Mouse (Mus musculus) myocyte (in vitro differentiated cells): ENCODE measurements around the gene Lyrm4. TPM values are rescaled to one million over a fixed set of nuclear protein-coding genes. Genes with fewer than 3 reads are reported as not detected.

Experiments used
- H3K27me3 ChIP-seq: one replicate; pipeline ENCODE4 v1.6.1; 2011; ENCODE audit not compliant: control insufficient read depth, insufficient read depth, insufficient read length
- H3K36me3 ChIP-seq: one replicate; pipeline ENCODE4 v1.6.1; 2011; ENCODE audit not compliant: control insufficient read depth, insufficient read depth
- H3K4me2 ChIP-seq: one replicate; pipeline ENCODE4 v1.6.1; 2011; ENCODE audit warnings: low read depth, control low read depth
- H3K4me3 ChIP-seq: one replicate; pipeline ENCODE4 v1.5.1; 2011; ENCODE audit warnings: mild to moderate bottlenecking, control low read depth, moderate library complexity
- H3K79me2 ChIP-seq: one replicate; pipeline ENCODE4 v1.6.1; 2011; ENCODE audit not compliant: control insufficient read depth, insufficient read depth
- H3ac ChIP-seq: one replicate; pipeline ENCODE4 v1.6.1; 2011; ENCODE audit not compliant: control insufficient read depth, insufficient read length
- CEBPB ChIP-seq: IDR thresholded peaks from 2 replicates; pipeline ENCODE4 v1.6.1; 2011; ENCODE audit warnings: mild to moderate bottlenecking, moderate library complexity; ENCODE audit not compliant: poor library complexity, insufficient read depth, severe bottlenecking
- E2F4 ChIP-seq: IDR thresholded peaks from one replicate; pipeline ENCODE4 v1.6.1; 2011; ENCODE audit warnings: mild to moderate bottlenecking, control low read depth, moderate library complexity; ENCODE audit not compliant: insufficient read depth
- MAX ChIP-seq: IDR thresholded peaks from one replicate; pipeline ENCODE4 v1.6.1; 2011; ENCODE audit warnings: low read depth, mild to moderate bottlenecking, control low read depth
- MYOD1 ChIP-seq, 3 experiments: IDR thresholded peaks; one replicate each; pipeline ENCODE4 v1.6.1; 2011; ENCODE audit warnings: control low read depth in 2 of 3, low read depth in 2 of 3, mild to moderate bottlenecking in 2 of 3, moderate library complexity in 1 of 3; ENCODE audit not compliant: insufficient read length in 2 of 3, control insufficient read depth in 1 of 3
- MYOG ChIP-seq, 3 experiments: IDR thresholded peaks; one replicate each; pipeline ENCODE4 v1.6.1; 2011; ENCODE audit warnings: control low read depth in 2 of 3, low read depth in 2 of 3, mild to moderate bottlenecking in 2 of 3; ENCODE audit not compliant: insufficient read length in 2 of 3, control insufficient read depth in 1 of 3, insufficient read depth in 1 of 3
- POLR2A ChIP-seq: IDR thresholded peaks from one replicate; pipeline ENCODE4 v1.6.1; 2011; ENCODE audit warnings: low read depth, mild to moderate bottlenecking, control low read depth, moderate library complexity; ENCODE audit not compliant: insufficient read length
- POLR2AphosphoS2 ChIP-seq: IDR thresholded peaks from one replicate; pipeline ENCODE4 v1.6.1; 2011; ENCODE audit warnings: low read depth, control low read depth; ENCODE audit not compliant: insufficient read length
- REST ChIP-seq: IDR thresholded peaks from one replicate; pipeline ENCODE4 v1.6.1; 2011; ENCODE audit warnings: mild to moderate bottlenecking, control low read depth, moderate library complexity; ENCODE audit not compliant: insufficient read depth, insufficient read length
- SRF ChIP-seq: IDR thresholded peaks from one replicate; pipeline ENCODE4 v1.6.1; 2011; ENCODE audit warnings: low read depth; ENCODE audit not compliant: control insufficient read depth, insufficient read length
- TCF12 ChIP-seq: IDR thresholded peaks from one replicate; pipeline ENCODE4 v1.6.1; 2011; ENCODE audit warnings: mild to moderate bottlenecking, control low read depth; ENCODE audit not compliant: poor library complexity, insufficient read depth, severe bottlenecking
- TCF3 ChIP-seq: IDR thresholded peaks from one replicate; pipeline ENCODE4 v1.6.1; 2011; ENCODE audit warnings: low read depth, control low read depth; ENCODE audit not compliant: insufficient read length
- USF1 ChIP-seq: IDR thresholded peaks from one replicate; pipeline ENCODE4 v1.6.1; 2011; ENCODE audit warnings: low read depth, mild to moderate bottlenecking, control low read depth, moderate library complexity
- polyA plus RNA-seq: library from polyadenylated mRNA; unstranded; fragments of >200 nt; fragmentation: generic; extraction: Trizol; gene quantifications from one replicate; pipeline ENCODE4 v1.2.1, GENCODE M21; 2012; ENCODE audit warnings: missing spikeins

Lyrm4 gene
- polyA plus RNA-seq, 1 experiment, result 11.3 TPM

- Histone ChIP-seq H3K4me2 (no peak overlapping the region), H3K36me3 (no peaks in the 10 kb centered on the region), H3ac (no peak overlapping the region), H3K79me2 (no peaks in the 10 kb centered on the region), H3K4me3 (no peak overlapping the region), H3K27me3 (no peaks in the 10 kb centered on the region)
- TF ChIP-seq POLR2A (no peak), SRF (no peak), REST (no peak), USF1 (no peak), MAX (no peak), MYOD1 (IDR thresholded peaks at IDR 0.05; ENCODE audit: control insufficient read depth in 1 of 3, insufficient read length in 2 of 3, low read depth in 2 of 3) (no peak), TCF3 (no peak), TCF12 (no peak)
Measured at GRCm38 (mm10) chr13:36108528-36108927, 8.8 kb downstream of the Lyrm4 start.

- H3K79me2 ChIP-seq, result no peaks in the 10 kb centered on the region
- no peaks in the 10 kb centered on the region for H3K36me3 ChIP-seq
- H3K4me2 ChIP-seq, result no peak overlapping the region
- H3ac ChIP-seq, result no peak overlapping the region
- no peaks in the 10 kb centered on the region for H3K27me3 ChIP-seq
- no peak overlapping the region for H3K4me3 ChIP-seq
- no peak for TF ChIP-seq MYOD1 (IDR thresholded peaks at IDR 0.05; ENCODE audit: control insufficient read depth in 1 of 3, insufficient read length in 2 of 3, low read depth in 2 of 3)
- no peak for TF ChIP-seq REST
- TF ChIP-seq POLR2AphosphoS2, result no peak
- TF ChIP-seq TCF12, result no peak
- TF ChIP-seq MAX, result no peak
- no peak for TF ChIP-seq USF1
- no peak for TF ChIP-seq CEBPB
- no peak for TF ChIP-seq MYOG (IDR thresholded peaks at IDR 0.05; ENCODE audit: control insufficient read depth in 1 of 3, insufficient read depth in 1 of 3, insufficient read length in 2 of 3, low read depth in 2 of 3)
Measured at GRCm38 (mm10) chr13:36105591-36105990, 11.7 kb downstream of the Lyrm4 start.

- no peak for TF ChIP-seq MAX
- no peak for TF ChIP-seq CEBPB
- no peaks in the 10 kb centered on the region for H3K36me3 ChIP-seq
Measured at GRCm38 (mm10) chr13:36096684-36097383, 20.5 kb downstream of the Lyrm4 start.

GRCm38 (mm10) chr13:36088168-36088567 is 29.2 kb downstream of the Lyrm4 start:
- no peak for TF ChIP-seq MYOD1 (IDR thresholded peaks at IDR 0.05; ENCODE audit: control insufficient read depth in 1 of 3, insufficient read length in 2 of 3, low read depth in 2 of 3)
- no peak for TF ChIP-seq REST
- H3K27me3 ChIP-seq, result no peaks in the 10 kb centered on the region
- H3K4me2 ChIP-seq, result no peak overlapping the region
- no peak overlapping the region for H3K4me3 ChIP-seq
- no peak overlapping the region for H3ac ChIP-seq
- no peaks in the 10 kb centered on the region for H3K79me2 ChIP-seq
- peaks cover 9% of the 10 kb centered on the region for H3K36me3 ChIP-seq

More at GRCm38 (mm10) chr13:36096684-36097383, 20.5 kb downstream of the Lyrm4 start:
- Histone ChIP-seq H3K79me2 (no peaks in the 10 kb centered on the region), H3K4me3 (no peak overlapping the region), H3K27me3 (no peaks in the 10 kb centered on the region), H3ac (no peak overlapping the region), H3K4me2 (no peak overlapping the region)

GRCm38 (mm10) chr13:36087427-36087826 is 29.9 kb downstream of the Lyrm4 start:
- Histone ChIP-seq H3K36me3 (peaks cover 9% of the 10 kb centered on the region), H3K4me3 (no peak overlapping the region), H3K79me2 (no peaks in the 10 kb centered on the region), H3ac (no peak overlapping the region), H3K27me3 (no peaks in the 10 kb centered on the region), H3K4me2 (no peak overlapping the region)
- TF ChIP-seq TCF12, result no peak
- TF ChIP-seq REST, result no peak
- TF ChIP-seq MAX, result no peak
- TF ChIP-seq POLR2AphosphoS2, result no peak
- TF ChIP-seq E2F4, result no peak
- no peak for TF ChIP-seq TCF3
- no peak for TF ChIP-seq MYOG (IDR thresholded peaks at IDR 0.05; ENCODE audit: control insufficient read depth in 1 of 3, insufficient read depth in 1 of 3, insufficient read length in 2 of 3, low read depth in 2 of 3)
- TF ChIP-seq USF1, result no peak
- TF ChIP-seq MYOD1 (IDR thresholded peaks at IDR 0.05; ENCODE audit: control insufficient read depth in 1 of 3, insufficient read length in 2 of 3, low read depth in 2 of 3), result no peak
- no peak for TF ChIP-seq SRF
- TF ChIP-seq POLR2A, result no peak
- TF ChIP-seq CEBPB, result no peak
